Mouse (Mus musculus) mesoderm, embryonic 11.5 days (tissue): ENCODE data around the gene Egfl7.

ENCODE experiments used
- DNase-seq: peaks from one replicate; pipeline ENCODE4 v3.0.0-alpha.2; 2012; ENCODE audit warnings: low read depth, low spot score

Gene Egfl7

GRCm38 (mm10) chr2:26579714-26580113, at the start of gene Egfl7:
Gene Egfl7 (plus strand): TSS chr2:26580014.
- no peak for DNase-seq

GRCm38 (mm10) chr2:26531829-26532228, 48.0 kb upstream of the Egfl7 start:
- DNase-seq = no peak

- peak; percentile 26 for DNase-seq
These were observed 46.6 kb upstream of the Egfl7 start for GRCm38 (mm10) chr2:26533249-26533648.

DNA sequence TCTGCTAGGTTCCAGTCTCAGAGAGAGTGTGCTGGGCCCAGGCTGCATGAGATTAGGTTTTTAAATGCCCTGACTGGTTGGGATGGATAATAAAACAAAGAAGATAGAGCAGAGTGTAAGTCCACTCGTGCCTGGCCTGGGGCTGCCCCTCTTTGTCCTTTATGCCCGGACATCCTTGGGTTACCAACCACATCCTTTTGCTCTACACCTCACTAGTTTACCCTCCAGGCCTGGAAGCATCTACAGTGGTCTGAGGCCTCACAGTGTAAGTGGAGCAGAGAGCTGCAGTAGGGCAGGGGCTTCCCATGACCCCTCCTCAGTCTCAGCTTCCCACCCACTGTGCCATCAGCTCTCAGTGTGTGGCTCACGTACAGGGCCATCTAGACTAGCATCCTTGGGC, 45.7 kb upstream of the Egfl7 start:
- DNase-seq = no peak

DNA sequence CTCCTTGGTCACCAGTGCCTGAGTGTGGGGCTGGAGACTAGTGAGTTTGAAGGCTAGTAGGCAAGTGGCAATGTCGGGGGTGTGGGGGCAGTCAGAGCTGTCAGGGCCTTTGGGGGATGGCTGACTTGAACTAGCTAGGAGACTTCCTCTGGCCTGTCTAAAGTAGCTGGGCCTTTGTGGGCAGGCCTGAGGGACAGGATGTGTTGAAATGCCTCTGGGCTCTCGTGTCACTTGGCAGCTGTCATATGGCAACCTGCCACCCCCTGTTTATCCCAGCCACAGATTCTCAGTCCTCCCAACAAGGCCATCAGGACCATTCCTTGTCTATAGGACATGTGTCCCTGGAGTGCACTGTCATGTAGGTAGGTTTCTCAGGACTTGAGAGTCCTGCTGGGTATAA, 45.2 kb upstream of the Egfl7 start:
- no peak for DNase-seq

GRCm38 (mm10) chr2:26535517-26536045, 44.2 kb upstream of the Egfl7 start:
- peak; percentile 78 for DNase-seq

DNA sequence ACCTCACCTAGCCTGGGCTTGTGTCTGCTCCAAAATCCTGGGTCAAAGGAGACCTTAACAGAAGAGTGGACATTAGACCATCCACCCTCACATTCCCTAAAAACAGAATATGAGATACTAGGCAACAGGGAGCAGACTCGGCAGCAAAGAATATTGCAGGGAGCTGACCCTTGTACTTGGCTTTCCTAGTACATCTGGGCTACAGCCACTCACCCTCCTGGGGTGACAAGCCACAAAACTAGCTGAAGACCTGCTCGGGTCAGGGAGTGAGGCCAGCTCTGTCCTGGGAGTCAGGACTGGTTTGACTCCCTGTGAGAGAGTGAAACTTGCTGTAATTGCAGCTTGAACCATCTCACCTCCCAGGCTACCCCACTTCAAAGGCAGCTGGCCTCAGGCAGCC, 40.3 kb upstream of the Egfl7 start:
- no peak for DNase-seq

DNA sequence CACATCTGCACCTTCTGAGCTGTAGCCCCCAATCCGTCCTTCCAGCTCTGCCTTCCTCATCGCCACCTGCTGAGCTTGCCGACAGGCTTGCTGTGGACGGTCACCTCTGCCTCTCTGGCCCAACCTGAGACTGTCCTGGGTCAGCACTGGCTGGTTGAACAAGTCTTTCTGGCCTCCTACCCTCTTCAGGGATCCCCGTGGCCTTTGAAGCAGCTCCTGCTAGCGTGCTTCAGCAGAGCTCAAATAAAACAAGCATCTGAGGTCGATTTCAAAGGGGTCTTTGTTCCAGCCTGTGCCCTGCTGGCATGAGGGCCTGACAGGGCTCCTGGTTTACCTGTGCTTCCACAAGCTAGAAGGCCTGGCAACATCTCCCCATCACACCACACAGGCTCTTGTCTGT, 39.1 kb upstream of the Egfl7 start:
- no peak for DNase-seq

- DNase-seq = peak; percentile 43
These were observed 38.4 kb upstream of the Egfl7 start for GRCm38 (mm10) chr2:26541258-26541910.

- no peak for DNase-seq
These were observed 36.7 kb upstream of the Egfl7 start for GRCm38 (mm10) chr2:26543155-26543554.

DNA sequence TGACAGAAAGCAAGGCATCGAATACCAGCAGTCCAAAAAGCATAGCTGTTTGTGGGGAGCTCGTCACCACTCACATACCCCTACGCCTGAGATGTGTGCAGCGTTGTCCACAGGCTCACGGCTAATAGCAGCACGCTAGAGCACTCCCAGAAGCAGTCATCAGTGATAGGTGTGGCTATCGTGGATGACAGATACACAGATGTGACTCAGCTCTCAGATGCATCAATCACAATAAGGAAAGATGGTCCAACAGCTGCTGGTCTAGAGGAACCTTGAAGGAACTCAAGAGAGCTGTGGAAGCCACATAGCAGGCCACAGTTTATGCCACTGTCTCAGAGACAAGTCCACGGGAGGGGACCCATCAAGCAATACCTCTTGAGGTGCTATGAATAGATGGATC, 36.0 kb upstream of the Egfl7 start:
- DNase-seq = no peak

- no peak for DNase-seq
These were observed 35.5 kb upstream of the Egfl7 start for GRCm38 (mm10) chr2:26544265-26544664.

DNA sequence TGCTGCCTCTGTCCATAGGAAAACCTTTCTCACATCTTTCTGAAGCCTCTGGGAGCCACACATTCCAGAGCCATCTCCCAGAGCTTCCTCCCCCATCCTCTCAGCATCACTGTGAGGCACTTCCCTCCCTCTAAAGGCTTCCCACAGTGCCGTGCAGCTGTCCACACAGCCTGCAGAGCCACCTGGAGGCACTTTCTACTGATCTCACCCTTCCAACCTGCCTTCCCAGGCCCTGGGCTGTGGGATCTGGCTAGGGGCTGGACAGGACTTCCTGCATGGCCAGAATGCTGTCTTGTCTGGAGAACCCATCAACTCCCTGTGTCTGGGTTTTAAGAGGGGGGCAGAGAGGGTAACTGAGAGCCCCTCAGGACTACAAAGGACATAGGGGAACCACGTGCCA, 32.3 kb upstream of the Egfl7 start:
- DNase-seq = peak; percentile 71

DNA sequence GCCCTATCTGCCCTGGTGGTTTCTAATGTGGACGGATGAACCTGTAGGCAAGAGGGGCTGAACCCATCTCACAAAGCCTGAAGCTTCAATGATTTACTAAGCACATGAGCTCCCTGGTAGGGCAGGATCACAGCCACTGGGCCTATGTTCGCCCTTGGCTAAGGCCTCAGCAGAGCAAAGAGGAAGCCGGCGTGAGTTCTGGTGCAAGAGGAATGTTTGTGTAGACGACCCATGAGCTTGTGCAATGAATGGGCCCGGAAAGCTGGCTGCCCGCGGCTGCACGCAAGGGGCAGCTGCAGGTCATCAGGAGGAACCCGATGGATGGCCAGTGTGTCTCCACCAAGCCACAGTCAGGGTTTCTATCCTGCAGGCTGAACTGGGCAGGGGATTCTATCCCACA, 30.0 kb upstream of the Egfl7 start:
- DNase-seq = no peak

- DNase-seq = no peak
These were observed 29.6 kb upstream of the Egfl7 start for GRCm38 (mm10) chr2:26550205-26550604.

DNA sequence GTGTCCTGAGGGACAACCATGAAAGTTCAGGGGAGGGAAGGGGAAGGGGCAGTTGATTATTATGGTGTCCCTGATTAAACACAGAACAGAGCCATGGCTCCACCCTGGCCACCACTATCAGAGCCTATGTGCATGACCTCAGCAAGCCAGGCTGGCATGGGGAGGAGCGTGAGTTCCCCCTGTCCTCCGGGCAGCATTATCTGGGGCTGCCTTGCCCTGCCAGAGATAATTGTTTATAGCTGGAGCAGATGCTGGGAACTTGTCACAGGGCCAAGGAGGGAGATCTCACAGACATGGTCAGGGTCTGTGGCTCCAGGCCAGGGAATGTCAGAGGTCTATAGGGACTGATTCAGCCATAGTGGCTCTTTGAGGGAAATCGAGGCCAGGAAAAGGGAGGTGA, 29.0 kb upstream of the Egfl7 start:
- no peak for DNase-seq

DNA sequence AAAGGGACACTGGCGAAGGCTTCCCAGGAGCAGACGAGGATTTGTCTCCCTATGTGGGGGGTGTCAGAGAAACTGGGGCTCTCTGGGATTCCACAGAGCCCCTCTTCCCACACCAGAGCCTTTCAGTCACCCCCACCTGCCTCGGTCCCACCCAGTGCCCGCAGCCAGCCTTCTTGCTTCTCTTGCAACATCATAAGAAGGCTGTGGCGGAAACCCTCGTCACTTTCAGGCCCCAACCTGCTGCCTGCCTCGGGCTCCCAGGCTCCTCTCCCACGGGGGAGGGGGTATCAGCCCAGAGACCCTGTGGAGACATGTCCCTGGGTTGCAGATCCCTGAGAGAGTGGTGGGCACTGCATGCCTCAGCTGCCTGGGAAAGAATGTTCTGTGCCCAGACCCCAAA, 28.4 kb upstream of the Egfl7 start:
- no peak for DNase-seq

GRCm38 (mm10) chr2:26552066-26552465, 27.7 kb upstream of the Egfl7 start:
- no peak for DNase-seq

GRCm38 (mm10) chr2:26553904-26554303, 25.9 kb upstream of the Egfl7 start:
- no peak for DNase-seq

GRCm38 (mm10) chr2:26555076-26555475, 24.7 kb upstream of the Egfl7 start:
- no peak for DNase-seq

GRCm38 (mm10) chr2:26556535-26556993, 23.2 kb upstream of the Egfl7 start:
- DNase-seq = no peak

DNA sequence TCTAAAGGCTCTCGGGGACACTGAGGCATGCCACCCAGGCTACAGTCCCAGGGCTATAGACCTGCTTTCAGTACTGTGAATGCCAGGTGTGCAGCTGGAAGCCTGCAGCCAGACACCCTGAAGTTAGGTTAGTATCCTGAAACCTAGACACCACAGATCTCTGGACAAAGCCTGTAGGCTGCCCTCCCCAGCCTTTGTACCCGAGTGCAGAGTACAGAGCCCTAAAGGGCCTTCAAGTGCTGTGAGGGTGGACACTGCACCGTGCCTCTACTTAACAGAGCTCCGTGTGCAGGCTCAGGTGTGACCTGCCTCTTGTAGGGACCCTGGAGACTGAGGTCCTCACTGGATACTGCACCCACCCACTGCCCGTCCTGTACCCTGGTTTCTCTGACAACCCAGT, 19.3 kb upstream of the Egfl7 start:
- DNase-seq = no peak

- peak; percentile 77 for DNase-seq
These were observed 18.3 kb upstream of the Egfl7 start for GRCm38 (mm10) chr2:26561351-26562016.
